Mouse (Mus musculus): Measurements from ENCODE around the gene Ugt1a6b. TPM values are rescaled to one million over a fixed set of nuclear protein-coding genes. Genes with fewer than 3 reads are reported as not detected.

Ugt1a6b gene
- polyA plus RNA-seq, 1 experiment from 2014 or later: 0.49 TPM

GRCm38 (mm10) chr1:88237311-88237710 lies 134.3 kb downstream of the Ugt1a6b start:
- no peaks in the 10 kb centered on the region for H3K4me1 ChIP-seq (ENCODE audit: control insufficient read depth, insufficient read depth, low read length)
- no peak overlapping the region for H3K4me2 ChIP-seq (ENCODE audit: low read depth, low read length)
- ATAC-seq: no peak
- H3K9me3 ChIP-seq (ENCODE audit: control insufficient read depth, low read length): peaks cover 64% of the 10 kb centered on the region
- WGBS: 73% methylated on average over 5 of the region's 5 CpGs
- H3K27ac ChIP-seq (ENCODE audit: low read length): no peak overlapping the region
- H3K9ac ChIP-seq (ENCODE audit: low read depth, low read length): no peak overlapping the region
- no peak overlapping the region for H3K4me3 ChIP-seq (ENCODE audit: low read length)
- no peaks in the 10 kb centered on the region for H3K36me3 ChIP-seq (ENCODE audit: control insufficient read depth, insufficient read depth, low read length)
- H3K27me3 ChIP-seq (replicated peaks; ENCODE audit: control insufficient read depth, insufficient read depth, low read length): no peaks in the 10 kb centered on the region

GRCm38 (mm10) chr1:88238771-88239170 lies 135.7 kb downstream of the Ugt1a6b start:
- H3K4me3 ChIP-seq (ENCODE audit: low read length): no peak overlapping the region
- no peaks in the 10 kb centered on the region for H3K27me3 ChIP-seq (replicated peaks; ENCODE audit: control insufficient read depth, insufficient read depth, low read length)
- ATAC-seq: no peak
- no peak overlapping the region for H3K9ac ChIP-seq (ENCODE audit: low read depth, low read length)
- no peak overlapping the region for H3K4me2 ChIP-seq (ENCODE audit: low read depth, low read length)
- no peak overlapping the region for H3K27ac ChIP-seq (ENCODE audit: low read length)
- no peaks in the 10 kb centered on the region for H3K4me1 ChIP-seq (ENCODE audit: control insufficient read depth, insufficient read depth, low read length)
- H3K36me3 ChIP-seq (ENCODE audit: control insufficient read depth, insufficient read depth, low read length): no peaks in the 10 kb centered on the region
- WGBS: 79% methylated on average over 6 of the region's 6 CpGs
- peaks cover 67% of the 10 kb centered on the region for H3K9me3 ChIP-seq (ENCODE audit: control insufficient read depth, low read length)

- Histone ChIP-seq H3K9ac (ENCODE audit: low read depth, low read length) (no peak overlapping the region), H3K27me3 (replicated peaks; ENCODE audit: control insufficient read depth, insufficient read depth, low read length) (no peaks in the 10 kb centered on the region), H3K27ac (ENCODE audit: low read length) (no peak overlapping the region), H3K36me3 (ENCODE audit: control insufficient read depth, insufficient read depth, low read length) (no peaks in the 10 kb centered on the region), H3K4me2 (ENCODE audit: low read depth, low read length) (no peak overlapping the region), H3K9me3 (ENCODE audit: control insufficient read depth, low read length) (peaks cover 67% of the 10 kb centered on the region), H3K4me3 (ENCODE audit: low read length) (no peak overlapping the region), H3K4me1 (ENCODE audit: control insufficient read depth, insufficient read depth, low read length) (no peaks in the 10 kb centered on the region)
- ATAC-seq: no peak
- 71% methylated on average over 5 of the region's 5 CpGs for WGBS
Measured at GRCm38 (mm10) chr1:88240072-88240471, 137.0 kb downstream of the Ugt1a6b start.

- no peak overlapping the region for H3K4me2 ChIP-seq (ENCODE audit: low read depth, low read length)
- no peaks in the 10 kb centered on the region for H3K27me3 ChIP-seq (replicated peaks; ENCODE audit: control insufficient read depth, insufficient read depth, low read length)
- no peak overlapping the region for H3K9ac ChIP-seq (ENCODE audit: low read depth, low read length)
- H3K4me1 ChIP-seq (ENCODE audit: control insufficient read depth, insufficient read depth, low read length): no peaks in the 10 kb centered on the region
- ATAC-seq: 0 out of 2 replicates have a peak, but pooled peaks have one; percentile 7
- 72% methylated on average over 4 of the region's 4 CpGs for WGBS
- no peak overlapping the region for H3K4me3 ChIP-seq (ENCODE audit: low read length)
- H3K9me3 ChIP-seq (ENCODE audit: control insufficient read depth, low read length): peaks cover 66% of the 10 kb centered on the region
- H3K36me3 ChIP-seq (ENCODE audit: control insufficient read depth, insufficient read depth, low read length): no peaks in the 10 kb centered on the region
- H3K27ac ChIP-seq (ENCODE audit: low read length): no peak overlapping the region
Measured at GRCm38 (mm10) chr1:88240579-88240978, 137.5 kb downstream of the Ugt1a6b start.

GRCm38 (mm10) chr1:88243861-88244260 lies 140.8 kb downstream of the Ugt1a6b start:
- WGBS: 65% methylated on average over 5 of the region's 5 CpGs

GRCm38 (mm10) chr1:88245881-88246280 lies 142.8 kb downstream of the Ugt1a6b start:
- Histone ChIP-seq H3K9me3 (ENCODE audit: control insufficient read depth, low read length) (peaks cover 60% of the 10 kb centered on the region), H3K36me3 (ENCODE audit: control insufficient read depth, insufficient read depth, low read length) (no peaks in the 10 kb centered on the region), H3K27me3 (replicated peaks; ENCODE audit: control insufficient read depth, insufficient read depth, low read length) (no peaks in the 10 kb centered on the region), H3K4me1 (ENCODE audit: control insufficient read depth, insufficient read depth, low read length) (no peaks in the 10 kb centered on the region), H3K4me3 (ENCODE audit: low read length) (no peak overlapping the region), H3K9ac (ENCODE audit: low read depth, low read length) (no peak overlapping the region), H3K4me2 (ENCODE audit: low read depth, low read length) (no peak overlapping the region), H3K27ac (ENCODE audit: low read length) (no peak overlapping the region)
- 77% methylated on average over 6 of the region's 6 CpGs for WGBS
- peak; percentile 5; the same call in 1 of the 2 replicates for ATAC-seq

More at GRCm38 (mm10) chr1:88243861-88244260, 140.8 kb downstream of the Ugt1a6b start:
- no peak overlapping the region for H3K4me3 ChIP-seq (ENCODE audit: low read length)
- no peak for ATAC-seq
- H3K9me3 ChIP-seq (ENCODE audit: control insufficient read depth, low read length): peaks cover 51% of the 10 kb centered on the region
- no peak overlapping the region for H3K4me2 ChIP-seq (ENCODE audit: low read depth, low read length)
- no peaks in the 10 kb centered on the region for H3K36me3 ChIP-seq (ENCODE audit: control insufficient read depth, insufficient read depth, low read length)
- H3K27me3 ChIP-seq (replicated peaks; ENCODE audit: control insufficient read depth, insufficient read depth, low read length): no peaks in the 10 kb centered on the region
- no peak overlapping the region for H3K9ac ChIP-seq (ENCODE audit: low read depth, low read length)
- H3K4me1 ChIP-seq (ENCODE audit: control insufficient read depth, insufficient read depth, low read length): no peaks in the 10 kb centered on the region
- no peak overlapping the region for H3K27ac ChIP-seq (ENCODE audit: low read length)

GRCm38 (mm10) chr1:88246386-88246785 lies 143.3 kb downstream of the Ugt1a6b start:
- H3K4me1 ChIP-seq (ENCODE audit: control insufficient read depth, insufficient read depth, low read length): no peaks in the 10 kb centered on the region
- no peak overlapping the region for H3K27ac ChIP-seq (ENCODE audit: low read length)
- WGBS: 49% methylated on average over 6 of the region's 6 CpGs
- H3K9me3 ChIP-seq (ENCODE audit: control insufficient read depth, low read length): peaks cover 58% of the 10 kb centered on the region
- no peaks in the 10 kb centered on the region for H3K36me3 ChIP-seq (ENCODE audit: control insufficient read depth, insufficient read depth, low read length)
- H3K4me2 ChIP-seq (ENCODE audit: low read depth, low read length): no peak overlapping the region
- no peak overlapping the region for H3K4me3 ChIP-seq (ENCODE audit: low read length)
- no peak overlapping the region for H3K9ac ChIP-seq (ENCODE audit: low read depth, low read length)
- H3K27me3 ChIP-seq (replicated peaks; ENCODE audit: control insufficient read depth, insufficient read depth, low read length): no peaks in the 10 kb centered on the region
- no peak for ATAC-seq

- H3K4me1 ChIP-seq (ENCODE audit: control insufficient read depth, insufficient read depth, low read length): no peaks in the 10 kb centered on the region
- no peak overlapping the region for H3K4me2 ChIP-seq (ENCODE audit: low read depth, low read length)
- no peaks in the 10 kb centered on the region for H3K36me3 ChIP-seq (ENCODE audit: control insufficient read depth, insufficient read depth, low read length)
- WGBS: 58% methylated on average over 2 of the region's 2 CpGs
- ATAC-seq: no peak
- no peak overlapping the region for H3K27ac ChIP-seq (ENCODE audit: low read length)
- H3K9me3 ChIP-seq (ENCODE audit: control insufficient read depth, low read length): peaks cover 51% of the 10 kb centered on the region
- H3K27me3 ChIP-seq (replicated peaks; ENCODE audit: control insufficient read depth, insufficient read depth, low read length): no peaks in the 10 kb centered on the region
- no peak overlapping the region for H3K9ac ChIP-seq (ENCODE audit: low read depth, low read length)
- H3K4me3 ChIP-seq (ENCODE audit: low read length): no peak overlapping the region
Measured at GRCm38 (mm10) chr1:88247660-88248059, 144.6 kb downstream of the Ugt1a6b start.

GRCm38 (mm10) chr1:88248658-88249057 lies 145.6 kb downstream of the Ugt1a6b start:
- Histone ChIP-seq H3K36me3 (ENCODE audit: control insufficient read depth, insufficient read depth, low read length) (no peaks in the 10 kb centered on the region), H3K4me3 (ENCODE audit: low read length) (no peak overlapping the region), H3K9me3 (ENCODE audit: control insufficient read depth, low read length) (peaks cover 44% of the 10 kb centered on the region), H3K27ac (ENCODE audit: low read length) (no peak overlapping the region), H3K27me3 (replicated peaks; ENCODE audit: control insufficient read depth, insufficient read depth, low read length) (no peaks in the 10 kb centered on the region), H3K4me1 (ENCODE audit: control insufficient read depth, insufficient read depth, low read length) (no peaks in the 10 kb centered on the region), H3K9ac (ENCODE audit: low read depth, low read length) (no peak overlapping the region), H3K4me2 (ENCODE audit: low read depth, low read length) (no peak overlapping the region)
- no peak for ATAC-seq
- 68% methylated on average over 4 of the region's 4 CpGs for WGBS

GRCm38 (mm10) chr1:88249596-88249995 lies 146.5 kb downstream of the Ugt1a6b start:
- Histone ChIP-seq H3K4me2 (ENCODE audit: low read depth, low read length) (no peak overlapping the region), H3K4me3 (ENCODE audit: low read length) (no peak overlapping the region), H3K27me3 (replicated peaks; ENCODE audit: control insufficient read depth, insufficient read depth, low read length) (no peaks in the 10 kb centered on the region), H3K36me3 (ENCODE audit: control insufficient read depth, insufficient read depth, low read length) (no peaks in the 10 kb centered on the region), H3K9ac (ENCODE audit: low read depth, low read length) (no peak overlapping the region), H3K9me3 (ENCODE audit: control insufficient read depth, low read length) (peaks cover 38% of the 10 kb centered on the region), H3K27ac (ENCODE audit: low read length) (no peak overlapping the region), H3K4me1 (ENCODE audit: control insufficient read depth, insufficient read depth, low read length) (no peaks in the 10 kb centered on the region)
- 76% methylated on average over 7 of the region's 7 CpGs for WGBS
- no peak for ATAC-seq

All from intestine, embryonic 16.5 days (tissue).